Mouse (Mus musculus) testis, adult 2 months (tissue): ENCODE measurements around the gene Arhgef5.

Experiments
- CTCF ChIP-seq: fragments of 200-500 bp; IDR thresholded peaks from 2 replicates; pipeline ENCODE4 v1.5.1; 2012; ENCODE audit warnings: low read depth, mild to moderate bottlenecking, inconsistent platforms, low read length, moderate library complexity; ENCODE audit not compliant: control insufficient read depth, insufficient read depth, insufficient replicate concordance
- POLR2A ChIP-seq: fragments of 200-500 bp; IDR thresholded peaks from 2 replicates; pipeline ENCODE4 v1.6.1; 2012; ENCODE audit warnings: low read depth, mild to moderate bottlenecking, inconsistent platforms, low read length, moderate library complexity; ENCODE audit not compliant: control insufficient read depth

- TF ChIP-seq CTCF (no peak), POLR2A (no peak)
Observed at GRCm38 (mm10) chr6:43337491-43337961, 72.1 kb downstream of the Arhgef5 start.
